In the genomic region with DNA sequence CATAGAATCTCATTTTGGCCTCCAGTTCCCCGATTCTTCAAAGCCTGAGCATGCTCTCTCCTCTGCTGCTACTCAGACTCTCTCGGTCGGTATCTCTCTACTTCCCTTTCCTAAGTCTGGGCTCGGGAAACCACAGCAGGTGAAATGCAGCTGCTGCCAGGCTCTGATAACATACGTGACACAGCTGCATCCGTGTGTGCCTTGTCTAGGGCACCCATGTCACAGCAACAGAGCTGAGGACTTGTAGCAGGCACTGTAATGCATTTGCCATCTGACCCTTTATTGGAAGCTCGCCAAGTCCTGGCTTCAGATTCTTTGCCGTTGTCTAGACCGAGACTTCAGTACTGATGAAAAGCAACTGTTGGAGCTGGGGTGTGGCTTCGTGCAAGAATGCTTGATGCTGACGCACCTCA, we compare ENCODE assay signal across 8 mouse cellular contexts. TPM values are rescaled to one million over a fixed set of nuclear protein-coding genes. Genes with fewer than 3 reads are reported as not detected.
A peak's percentile ranks its signal among the peaks of the same experiment; 100 is the strongest.
DNase-seq lines count a peak whose midpoint lies in the region; ATAC-seq and TF ChIP-seq lines count a peak whose summit lies in the region.

No protein-coding gene starts in this region.

- H3K9ac ChIP-seq in forebrain, embryonic 15.5 days (replicated peaks) = 0 out of 2 replicates have a peak overlapping the region, but pooled peaks have one; percentile 16
- 0 out of 2 replicates have a peak overlapping the region, but pooled peaks have one; percentile 17 for H3K9ac ChIP-seq in hindbrain, postnatal 0 days (replicated peaks; ENCODE audit: low read length)
- H3K9ac ChIP-seq in lung, embryonic 16.5 days (ENCODE audit: low read length) = no peak overlapping the region

- no peak overlapping the region for H3K4me2 ChIP-seq in forebrain, embryonic 15.5 days (replicated peaks)
- no peak overlapping the region for H3K4me2 ChIP-seq in hindbrain, postnatal 0 days (ENCODE audit: low read depth, low read length)
- no peak overlapping the region for H3K4me2 ChIP-seq in lung, embryonic 16.5 days (ENCODE audit: low read depth, low read length)

- peak; percentile 20 to 25 for DNase-seq in frontal cortex, postnatal 14 days (ENCODE audit: low spot score in 2 of 2)
- DNase-seq in frontal cortex, postnatal 25 days (ENCODE audit: low spot score in 2 of 2) = no peak
- DNase-seq in G1E (ENCODE audit: low spot score) = peak; percentile 69
- peak; percentile 60 for DNase-seq in hindbrain, postnatal 0 days (ENCODE audit: low spot score)
- DNase-seq in right cerebral cortex, postnatal 4 days = peak; percentile 47
- no peak for DNase-seq in ovary, postnatal 36 days (ENCODE audit: low spot score)

- H3K36me3 ChIP-seq in G1E (replicated peaks) = peaks cover 46% of the 10 kb centered on the region
- H3K36me3 ChIP-seq in forebrain, embryonic 15.5 days = no peaks in the 10 kb centered on the region
- no peaks in the 10 kb centered on the region for H3K36me3 ChIP-seq in hindbrain, postnatal 0 days (ENCODE audit: insufficient read depth, low read length)
- H3K36me3 ChIP-seq in lung, embryonic 16.5 days (ENCODE audit: control insufficient read depth, insufficient read depth, low read length) = no peaks in the 10 kb centered on the region

- 0 out of 2 replicates have a peak overlapping the region, but pooled peaks have one; percentile 17 for H3K27ac ChIP-seq in forebrain, embryonic 15.5 days (replicated peaks)
- peak overlapping the region; percentile 60 for H3K27ac ChIP-seq in hindbrain, postnatal 0 days
- no peak overlapping the region for H3K27ac ChIP-seq in lung, embryonic 16.5 days (ENCODE audit: low read length)

- peaks cover 40% of the 10 kb centered on the region for H3K4me1 ChIP-seq in G1E (ENCODE audit: insufficient read depth, low read depth, low read length)
- H3K4me1 ChIP-seq in forebrain, embryonic 15.5 days = peaks cover 6% of the 10 kb centered on the region; the same call in 1 of the 2 replicates
- H3K4me1 ChIP-seq in hindbrain, postnatal 0 days (ENCODE audit: insufficient read depth, low read length) = no peaks in the 10 kb centered on the region
- H3K4me1 ChIP-seq in lung, embryonic 16.5 days (replicated peaks; ENCODE audit: control insufficient read depth, insufficient read depth, low read length) = peaks cover 2% of the 10 kb centered on the region

- H3K4me3 ChIP-seq in G1E (ENCODE audit: low read depth, low read length) = peak overlapping the region; percentile 14; the same call in 1 of the 2 replicates
- H3K4me3 ChIP-seq in forebrain, embryonic 15.5 days = no peak overlapping the region
- H3K4me3 ChIP-seq in hindbrain, postnatal 0 days (ENCODE audit: low read length) = no peak overlapping the region
- H3K4me3 ChIP-seq in lung, embryonic 16.5 days (ENCODE audit: low read length) = no peak overlapping the region

- no peaks in the 10 kb centered on the region for H3K9me3 ChIP-seq in G1E (replicated peaks)
- no peaks in the 10 kb centered on the region for H3K9me3 ChIP-seq in forebrain, embryonic 15.5 days
- no peaks in the 10 kb centered on the region for H3K9me3 ChIP-seq in hindbrain, postnatal 0 days (ENCODE audit: low read length)
- H3K9me3 ChIP-seq in lung, embryonic 16.5 days (ENCODE audit: control insufficient read depth, low read length) = no peaks in the 10 kb centered on the region

- no peaks in the 10 kb centered on the region for H3K27me3 ChIP-seq in G1E (ENCODE audit: insufficient read depth, low read length)
- H3K27me3 ChIP-seq in forebrain, embryonic 15.5 days = no peaks in the 10 kb centered on the region
- H3K27me3 ChIP-seq in hindbrain, postnatal 0 days (ENCODE audit: insufficient read depth, low read length) = no peaks in the 10 kb centered on the region
- no peaks in the 10 kb centered on the region for H3K27me3 ChIP-seq in lung, embryonic 16.5 days (ENCODE audit: control insufficient read depth, insufficient read depth, low read depth, low read length)

- peak; percentile 98 for ATAC-seq in G1E (ENCODE audit: extremely low read depth, insufficient number of reproducible peaks, low FRiP score, poor library complexity, severe bottlenecking)
- peak; percentile 75 for ATAC-seq in forebrain, embryonic 15.5 days (replicated peaks)
- peak; percentile 41 for ATAC-seq in hindbrain, postnatal 0 days
- peak; percentile 82 for ATAC-seq in lung, embryonic 16.5 days (ENCODE audit: low read depth)

- 44% methylated on average over 11 of the region's 11 CpGs for WGBS in forebrain, embryonic 15.5 days
- WGBS in hindbrain, postnatal 0 days = 37% methylated on average over 11 of the region's 11 CpGs
- WGBS in lung, embryonic 16.5 days = 30% methylated on average over 11 of the region's 11 CpGs

- TF ChIP-seq CTCF in G1E (IDR thresholded peaks at IDR 0.05; ENCODE audit: low read depth, low read length) = no peak
- TF ChIP-seq CTCF in hindbrain, postnatal 0 days (IDR thresholded peaks at IDR 0.05; ENCODE audit: low read depth) = no peak

RNA-seq across cellular contexts. Expression of a gene that starts 29.5 kb away (rescaled TPM):
- total RNA-seq in G1E (2014; fragmentation: Nextera tagmentation) (38.1 and 40.6 TPM in 2 replicates), G1E (2017) (115 and 145 TPM in 2 replicates)
- 67.3 and 67.8 TPM in 2 replicates for polyA plus RNA-seq in G1E (2012)
- polyA plus RNA-seq in forebrain, embryonic 15.5 days (2015; fragmentation: Nextera tagmentation; extraction: Ambion mirVana) = 70.3 and 70.6 TPM in 2 replicates
- 22.9 and 23.4 TPM in 2 replicates for total RNA-seq in hindbrain, postnatal 0 days (2014; rRNA removed)
- 88.2 and 88.6 TPM in 2 replicates for polyA plus RNA-seq in hindbrain, postnatal 0 days (2015; fragmentation: Nextera tagmentation; extraction: Ambion mirVana)
- polyA plus RNA-seq in lung, embryonic 16.5 days (2015; fragmentation: Nextera tagmentation; extraction: Ambion mirVana) = 111 and 113 TPM in 2 replicates

Comparison
In these comparisons a context has a peak if more than half of its experiments do, and no peak if none do; other contexts are left out.
1. DNase-seq: peak in frontal cortex, postnatal 14 days (2 of 2), G1E (single experiment), hindbrain, postnatal 0 days (single experiment) and right cerebral cortex, postnatal 4 days (single experiment); none in frontal cortex, postnatal 25 days (0 of 2) and ovary, postnatal 36 days (single experiment).
2. ATAC-seq: peak in every context shown above with its lines; median percentile 98 in G1E; 82 in lung, embryonic 16.5 days; 75 in forebrain, embryonic 15.5 days; 41 in hindbrain, postnatal 0 days.